Mouse (Mus musculus) layer of hippocampus, adult 9-11 months (tissue): ENCODE results near the gene Kantr.
"Not testable (repeated sequence)": the region's sequence is repeated elsewhere in the genome, so short reads cannot be mapped to it uniquely, and the experiment has no call there.

Experiments
- DNase-seq: peaks from one replicate; pipeline ENCODE4 v3.0.0; 2022

The Kantr gene

DNA sequence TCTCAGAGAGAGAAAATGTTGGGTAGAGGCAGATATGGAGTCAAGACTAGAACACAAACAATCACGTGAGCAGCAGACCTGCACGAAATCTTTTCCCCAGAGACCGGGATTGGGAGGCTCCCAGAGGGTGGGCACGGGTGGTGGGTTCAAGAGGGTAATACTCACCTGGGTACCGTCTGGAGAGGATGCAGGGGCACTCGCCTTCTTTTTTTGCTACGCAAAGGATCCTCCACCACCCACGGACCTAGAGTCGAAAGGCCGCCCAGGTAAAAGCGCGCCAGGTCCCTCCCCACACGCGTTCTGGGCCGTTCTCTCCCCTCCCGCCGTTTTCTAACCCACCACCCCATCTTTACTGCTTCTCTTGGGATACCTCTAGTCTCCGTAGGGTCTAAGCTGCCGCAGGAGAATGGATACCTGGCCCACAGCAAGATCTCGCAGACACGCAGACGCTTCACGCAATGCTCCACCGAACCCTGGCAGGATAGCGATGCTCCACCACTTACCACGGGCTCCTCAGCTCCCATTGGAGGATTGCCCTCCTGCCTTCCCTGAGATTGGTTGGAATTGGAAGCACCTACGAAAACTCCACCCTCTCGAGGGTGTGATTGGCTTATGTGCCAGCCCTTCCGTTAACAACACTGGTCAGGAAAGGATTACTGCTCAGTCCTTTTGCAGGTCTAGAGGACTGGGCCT, at the start of gene Kantr:
TSS of gene Kantr (minus strand) at position 500 of the 693 bp plus-strand sequence.
- peak; percentile 91 for DNase-seq

DNA sequence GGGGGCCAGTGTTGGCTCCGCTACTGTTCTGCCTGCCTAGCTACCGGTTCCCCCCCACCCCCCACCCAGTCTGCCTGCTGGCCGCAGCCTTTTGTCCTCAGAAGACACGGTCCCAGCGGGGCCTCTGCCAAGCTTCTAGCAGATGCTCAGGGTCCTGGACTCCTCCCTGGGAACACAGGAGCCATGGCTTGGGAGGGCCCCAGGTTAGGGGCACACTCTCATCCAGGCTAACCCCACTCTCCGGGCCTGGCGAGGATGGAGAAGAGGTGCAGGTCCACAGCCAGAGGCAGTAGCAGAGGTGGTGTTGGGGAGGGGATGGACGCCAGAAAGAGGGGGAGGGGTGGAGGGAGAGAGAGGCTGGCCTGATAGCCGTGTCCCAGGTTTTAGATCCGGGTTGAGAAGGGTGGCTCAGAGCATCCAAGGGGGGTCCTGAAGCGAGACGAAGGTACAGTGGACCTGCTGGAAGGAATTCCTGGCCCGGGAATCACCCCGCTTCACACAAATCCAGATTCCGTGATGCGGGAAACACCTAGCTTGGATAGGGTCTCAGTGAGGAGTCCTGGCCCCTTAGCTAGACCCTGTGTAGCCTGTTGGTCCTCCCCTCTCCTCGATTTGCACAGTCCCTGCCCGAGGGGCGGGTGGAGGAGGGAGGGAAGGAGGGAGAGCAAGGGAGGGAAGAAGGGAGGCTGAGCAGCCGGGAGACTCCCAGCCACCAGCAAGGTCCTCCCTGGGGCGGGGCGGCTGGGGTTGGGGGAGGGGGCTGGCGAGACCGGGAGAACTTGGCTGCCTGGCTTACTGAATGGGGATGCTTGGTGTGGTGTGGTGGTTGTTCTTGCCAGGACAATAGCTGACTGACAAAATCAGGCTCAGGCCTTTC, 41.3 kb upstream of the Kantr start, which contains the start of gene Gpr173:
TSS of gene Gpr173 (minus strand) at position 308 of the 877 bp plus-strand sequence.
- DNase-seq, result peak; percentile 70

DNA sequence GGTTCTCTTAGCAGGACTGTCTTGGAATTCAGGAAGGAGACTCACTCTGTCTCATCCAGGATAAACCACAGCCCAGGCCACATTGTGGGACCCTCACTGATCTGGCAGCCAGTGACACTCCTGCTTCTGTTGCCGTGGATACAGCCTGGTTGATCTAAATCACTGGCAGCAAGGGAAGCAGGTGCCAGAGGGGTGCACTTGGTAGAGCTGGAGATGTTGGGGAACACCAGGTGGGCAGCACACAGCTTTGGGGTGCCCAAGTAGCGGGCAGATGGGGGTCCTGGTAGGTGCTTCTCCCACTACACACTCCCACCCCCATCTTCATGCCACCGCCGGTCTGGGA, 40.7 kb upstream of the Kantr start:
- no peak for DNase-seq

DNA sequence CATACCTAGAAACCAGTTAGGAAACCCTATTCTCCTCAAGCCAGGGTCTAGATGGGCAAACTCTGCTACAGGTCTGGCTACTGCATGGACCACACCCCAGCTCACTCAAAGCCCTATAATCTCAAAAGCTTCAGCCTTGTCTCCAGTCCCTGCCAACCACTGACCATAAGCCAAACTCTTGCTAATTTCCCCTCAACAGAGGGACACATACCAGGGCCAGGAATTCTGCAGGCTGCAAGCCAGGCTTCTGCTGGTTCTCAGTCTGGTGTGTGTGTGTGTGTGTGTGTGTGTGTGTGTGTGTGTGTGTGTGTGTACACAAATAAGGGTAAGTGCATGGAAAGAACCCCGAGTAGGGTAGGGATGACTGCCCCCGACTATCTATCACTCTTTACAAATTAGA, 39.1 kb upstream of the Kantr start:
- no peak for DNase-seq

DNA sequence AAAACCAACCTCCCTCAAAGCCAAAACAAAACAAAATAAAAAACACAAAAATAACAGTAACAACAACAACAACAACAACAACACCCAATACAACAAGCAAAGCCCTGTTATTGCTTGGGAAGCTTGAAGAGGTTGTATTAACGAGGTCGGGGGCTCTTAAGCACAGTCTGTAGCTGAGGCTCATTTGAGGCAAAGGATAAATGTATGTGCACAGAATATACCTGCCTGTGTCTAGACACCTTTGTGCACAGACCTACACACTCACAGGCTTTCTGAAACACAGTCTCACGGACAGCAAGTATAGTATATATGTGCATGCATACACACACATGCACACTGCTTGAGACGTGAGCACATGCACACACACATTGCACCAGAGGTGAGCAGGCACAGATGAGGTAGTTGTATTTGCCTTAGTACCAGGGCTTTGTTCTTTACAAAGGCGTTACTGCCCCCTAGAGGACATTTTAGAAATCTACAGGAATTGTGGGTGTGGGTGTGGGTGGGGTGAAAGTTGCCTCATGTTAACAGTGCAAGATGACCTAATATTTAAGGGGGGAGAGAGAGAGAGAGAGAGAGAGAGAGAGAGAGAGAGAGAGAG, 25.4 kb upstream of the Kantr start:
- DNase-seq, result no peak

DNA sequence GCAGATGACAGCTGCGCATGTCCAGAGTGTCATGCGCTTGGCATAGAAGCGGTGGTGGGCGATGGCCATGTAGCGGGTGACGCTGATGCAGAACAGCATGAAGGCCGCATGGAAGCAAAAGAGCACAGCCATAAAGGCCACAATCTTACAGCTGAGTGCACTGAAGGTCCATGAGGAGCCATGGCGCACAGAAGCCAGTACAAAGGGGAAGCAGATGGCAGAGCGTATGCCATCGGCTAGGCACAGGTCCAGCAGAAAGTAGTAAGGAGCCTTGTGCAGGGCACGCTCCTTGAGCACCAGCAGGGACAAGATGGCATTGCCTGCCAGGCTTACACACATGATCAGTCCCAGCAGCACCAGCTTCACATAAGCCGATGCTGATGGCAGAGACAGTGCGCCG, 19.7 kb upstream of the Kantr start:
- no peak for DNase-seq

DNA sequence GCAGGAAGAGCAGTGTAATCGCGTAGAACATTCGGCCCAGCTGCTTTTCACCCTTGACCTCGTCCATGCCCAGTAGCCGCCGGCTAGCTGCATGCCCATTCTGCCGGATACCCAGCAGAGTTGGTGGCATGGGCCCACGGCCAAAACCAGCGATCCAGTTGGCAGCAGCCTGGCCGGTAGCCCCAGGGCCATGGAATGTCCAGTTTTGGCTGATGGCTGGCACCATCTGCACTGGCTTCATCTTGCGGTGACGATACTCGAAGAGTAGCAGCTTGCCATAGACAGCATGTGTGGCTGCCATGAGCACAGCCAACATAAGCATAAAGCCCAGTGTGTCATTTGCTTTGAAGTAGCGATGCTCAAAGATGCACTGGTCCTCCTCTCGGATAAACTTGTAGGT, 19.3 kb upstream of the Kantr start:
- DNase-seq, result no peak

DNA sequence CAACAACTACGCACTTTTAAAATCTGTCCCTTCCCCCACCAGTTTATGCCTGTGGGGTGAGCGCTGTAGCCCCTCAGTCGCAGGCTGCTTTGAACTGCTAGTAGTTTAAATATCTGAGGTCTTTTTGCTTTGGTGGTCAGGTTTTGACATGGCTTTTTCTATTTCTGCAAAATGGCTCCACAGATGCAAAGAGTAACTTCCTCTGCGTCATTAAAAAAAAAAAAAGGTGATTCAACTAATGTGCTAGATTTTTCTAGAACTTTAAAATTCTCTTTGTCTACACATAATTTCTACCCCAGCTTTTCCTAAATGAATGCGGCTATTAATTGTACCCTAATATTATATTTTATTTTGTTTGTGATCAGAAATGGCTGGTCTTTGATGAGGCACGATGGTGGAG, 15.6 kb upstream of the Kantr start:
- no peak for DNase-seq

DNA sequence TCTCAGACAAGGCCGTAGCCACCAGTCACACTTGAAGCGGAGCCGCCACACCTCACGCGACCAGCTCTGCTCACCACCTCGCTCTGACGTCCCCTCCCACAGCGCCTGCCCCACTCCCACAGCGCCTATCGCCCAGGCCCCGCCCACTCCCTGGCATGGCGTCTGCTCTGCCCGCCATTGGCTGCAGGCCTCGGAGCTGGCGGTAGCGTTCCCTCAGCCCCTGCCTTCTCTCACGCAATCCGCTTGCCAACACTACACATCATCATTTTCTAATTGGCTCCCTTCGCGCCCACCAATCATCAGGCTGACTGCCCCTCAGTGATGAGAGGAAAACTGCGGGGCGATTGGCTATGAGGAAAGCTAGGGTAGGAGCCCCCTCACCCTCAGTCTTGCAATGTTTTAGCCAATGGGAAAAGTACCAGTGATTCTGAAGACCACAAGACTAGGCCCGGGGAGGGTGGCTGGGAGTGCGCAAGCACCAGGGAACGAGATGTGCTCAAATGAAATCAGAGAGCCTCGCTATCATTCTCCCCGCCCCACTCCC, 15.1 kb upstream of the Kantr start, which contains the start of gene Tspyl2:
TSS of gene Tspyl2 (minus strand) at position 68 of the 544 bp plus-strand sequence.
- DNase-seq, result peak; percentile 98

DNA sequence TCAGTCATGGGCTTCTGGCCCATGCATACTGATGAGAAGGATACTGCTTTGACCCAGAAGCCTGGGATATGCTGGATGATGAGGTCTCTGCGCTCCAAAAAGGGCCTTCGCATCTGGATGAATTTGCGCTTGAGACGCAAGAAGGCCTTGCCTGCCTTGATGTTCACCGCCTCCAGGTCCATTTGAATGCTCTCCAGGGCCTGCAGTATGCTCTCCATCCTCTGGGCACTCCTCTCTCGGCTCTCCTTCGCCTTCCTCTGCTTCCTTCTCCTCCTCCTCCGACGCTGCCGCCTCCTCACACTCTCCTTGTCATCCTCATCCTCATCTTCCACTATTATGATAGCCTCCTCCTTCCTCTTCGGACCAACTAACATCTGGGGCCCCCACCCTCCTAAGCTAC, 14.2 kb upstream of the Kantr start:
- no peak for DNase-seq

DNA sequence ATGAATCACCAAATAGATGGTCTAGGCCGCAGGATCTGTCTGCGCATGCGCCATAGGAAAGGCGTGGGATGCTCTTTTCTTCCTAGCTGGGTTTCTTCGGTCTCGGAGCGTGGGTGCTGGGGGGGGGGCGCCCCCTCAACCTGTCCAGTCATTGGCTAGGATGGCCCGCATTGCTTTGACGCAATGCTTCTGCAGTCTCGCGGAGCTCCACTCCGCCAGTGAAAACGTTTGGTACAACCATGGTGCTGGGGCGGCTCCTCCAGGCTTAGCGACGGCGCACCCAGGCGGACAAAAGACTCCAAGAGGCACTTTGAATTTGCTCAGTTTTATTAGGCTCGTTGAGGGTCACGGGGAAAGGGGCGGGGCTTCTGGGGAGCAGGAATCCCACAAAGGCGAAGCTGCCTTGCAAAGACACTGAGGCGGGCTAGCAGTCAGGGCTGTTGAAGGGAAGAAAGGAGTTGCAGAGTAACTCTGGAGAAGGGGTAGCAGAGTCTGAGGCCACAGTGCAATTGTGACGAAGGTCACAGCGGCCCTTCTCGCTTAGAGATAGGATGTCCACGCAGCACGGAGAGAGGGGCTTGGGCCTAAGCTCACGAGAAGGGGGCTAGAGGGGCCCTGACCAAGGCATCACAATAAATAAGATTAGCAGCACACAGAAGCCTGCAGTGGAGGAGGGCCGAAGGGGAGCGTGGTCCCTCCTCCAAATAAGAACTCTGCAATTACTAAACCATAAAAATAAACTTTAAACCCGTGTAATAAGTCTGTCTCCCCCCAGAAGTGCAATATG, 9.4 kb upstream of the Kantr start:
- peak; percentile 96 for DNase-seq

DNA sequence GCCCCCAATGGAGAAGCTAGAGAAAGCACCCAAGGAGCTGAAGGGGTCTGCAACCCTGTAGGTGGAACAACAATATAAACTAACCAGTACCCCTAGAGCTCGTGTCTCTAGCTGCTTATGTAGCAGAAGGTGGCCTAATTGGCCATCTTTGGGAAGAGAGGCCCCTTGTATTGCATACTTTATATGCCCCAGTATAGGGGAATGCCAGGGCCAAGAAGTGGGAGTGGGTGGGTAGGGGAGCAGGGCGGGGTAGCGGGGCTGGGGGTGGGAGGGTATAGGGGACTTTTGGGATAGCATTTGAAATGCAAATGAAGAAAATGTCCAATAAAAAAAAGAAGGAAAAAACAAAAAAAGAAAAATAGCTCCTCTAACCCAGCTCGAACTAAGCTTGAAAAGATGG, 8.8 kb upstream of the Kantr start:
- DNase-seq, result not testable (repeated sequence)

DNA sequence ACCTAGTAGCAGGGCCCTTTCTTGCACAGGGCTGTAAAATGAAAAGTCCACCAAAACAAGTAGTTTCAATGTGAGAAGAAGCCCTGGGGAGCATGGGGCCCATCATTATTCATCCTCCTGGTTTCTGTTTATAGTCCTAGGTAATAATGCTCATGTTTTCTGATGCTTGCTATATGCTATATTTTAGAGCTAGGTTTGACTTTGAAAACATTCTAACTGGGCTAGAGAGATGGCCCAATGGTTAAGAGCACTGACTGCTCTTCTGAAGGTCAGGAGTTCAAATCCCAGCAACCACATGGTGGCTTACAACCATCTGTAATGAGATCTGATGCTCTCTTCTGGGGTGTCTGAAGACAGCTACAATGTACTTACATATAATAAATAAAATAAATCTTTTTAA, 2.1 kb upstream of the Kantr start:
- DNase-seq, result not testable (repeated sequence)

DNA sequence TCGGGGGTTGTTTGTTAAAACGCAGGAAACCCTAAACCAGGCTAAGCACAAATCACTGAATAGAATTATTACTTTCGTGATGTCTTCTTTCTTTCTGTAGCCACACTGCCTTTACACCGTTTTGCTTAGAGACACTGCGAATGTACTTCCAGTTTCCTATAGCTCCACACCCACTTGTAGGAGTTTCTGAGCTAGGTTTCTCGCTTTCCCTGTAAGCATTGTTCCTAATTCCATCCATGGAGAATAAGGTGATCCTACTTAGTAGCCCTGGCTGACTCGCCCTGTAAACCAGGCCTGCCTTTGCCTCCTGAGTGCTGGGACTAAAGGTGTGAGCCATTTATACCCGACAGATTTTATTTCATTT, 376 bp upstream of the Kantr start:
- DNase-seq, result no peak

DNA sequence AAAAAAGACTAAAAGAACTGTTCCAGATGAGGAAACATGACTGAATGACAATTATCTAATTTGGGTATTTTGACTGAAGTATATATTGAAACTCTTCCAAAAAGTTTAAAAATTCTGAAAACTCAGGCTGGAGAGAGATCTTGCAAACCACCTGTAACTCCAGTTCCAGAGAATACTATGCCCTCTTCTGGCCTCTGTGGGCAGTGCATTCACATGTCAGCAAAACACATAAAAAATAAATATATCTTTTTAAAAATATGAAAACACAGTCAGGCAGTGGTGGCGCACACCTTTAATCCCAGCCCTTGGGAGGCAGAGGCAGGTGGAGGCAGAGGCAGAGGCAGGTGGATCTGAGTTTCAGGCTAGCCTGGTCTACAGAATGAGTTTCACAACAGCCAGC, 3.7 kb downstream of the Kantr start:
- no peak for DNase-seq

DNA sequence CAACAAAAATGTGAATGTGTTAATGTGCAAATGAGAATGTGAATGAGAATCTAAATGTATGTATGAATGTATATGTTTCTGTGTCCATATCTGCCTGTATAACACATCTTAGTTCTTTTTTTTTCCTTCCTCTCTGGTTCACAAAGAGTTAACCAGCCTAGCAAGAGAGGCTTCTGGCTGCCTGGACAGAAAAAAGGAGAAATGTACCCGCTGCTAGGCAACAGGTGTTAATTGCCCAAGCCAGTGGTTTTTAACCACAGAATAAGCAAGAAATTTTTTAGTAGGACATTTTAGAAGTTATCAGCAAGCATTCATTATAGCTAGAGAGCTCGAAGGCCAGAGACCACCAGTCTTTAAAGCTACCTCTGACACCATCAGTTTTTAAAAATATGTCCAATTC, 4.5 kb downstream of the Kantr start:
- DNase-seq, result no peak

DNA sequence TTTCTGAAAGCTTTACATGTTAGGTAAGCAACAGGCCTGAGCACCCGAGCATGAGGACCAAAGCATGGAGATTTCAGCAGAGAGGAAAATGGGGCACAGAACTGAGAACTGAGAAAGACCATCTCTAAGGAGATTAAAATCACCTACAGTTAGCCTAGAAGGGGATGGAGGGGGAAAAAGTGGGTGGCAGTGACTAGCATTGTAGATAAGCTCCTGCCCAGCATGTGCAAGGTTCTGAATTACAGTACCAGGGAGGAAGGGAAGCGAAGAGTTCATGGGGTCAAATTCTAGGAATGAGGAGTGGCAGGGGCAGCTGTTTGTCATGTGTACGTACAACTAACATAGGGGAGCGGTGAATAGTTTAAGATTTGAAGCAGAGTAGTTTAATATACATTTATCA, 6.8 kb downstream of the Kantr start:
- no peak for DNase-seq

DNA sequence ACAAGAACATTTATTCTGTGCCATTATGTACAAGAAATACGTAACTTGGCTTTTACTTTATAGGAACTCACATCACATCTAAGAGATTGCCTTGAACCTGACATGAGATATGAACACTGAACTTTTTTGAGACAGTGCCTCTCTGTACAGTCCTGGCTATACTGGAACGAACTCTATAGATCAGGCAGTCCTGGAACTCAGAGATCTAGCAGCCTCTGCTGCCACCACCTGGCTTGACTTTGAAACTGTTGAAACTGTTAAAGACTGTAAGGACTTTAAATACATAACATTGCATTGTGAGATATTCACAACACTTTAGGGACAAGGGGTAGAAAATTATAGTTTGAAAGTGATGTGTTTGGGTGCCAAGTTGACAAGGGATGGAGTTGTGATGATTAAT, 19.4 kb downstream of the Kantr start:
- DNase-seq, result no peak

DNA sequence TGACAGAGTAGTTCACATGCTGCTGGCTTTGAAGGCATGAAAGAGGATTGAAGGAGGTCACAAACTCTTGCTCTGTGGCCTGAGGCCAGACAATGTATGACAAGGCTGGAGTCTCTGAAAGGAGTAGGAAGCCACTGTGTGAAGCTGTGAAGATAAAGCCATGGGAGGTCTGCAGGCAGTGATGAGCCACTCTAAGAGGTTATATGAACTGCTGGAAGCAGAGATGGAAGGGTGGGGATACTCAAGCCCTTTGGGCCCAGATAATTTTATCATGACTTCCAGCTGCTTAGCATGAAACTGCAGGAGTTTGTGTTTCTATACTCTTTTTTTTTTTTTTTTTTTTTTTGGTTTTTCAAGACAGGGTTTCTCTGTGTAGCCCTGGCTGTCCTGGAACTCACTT, 19.9 kb downstream of the Kantr start:
- DNase-seq, result no peak

DNA sequence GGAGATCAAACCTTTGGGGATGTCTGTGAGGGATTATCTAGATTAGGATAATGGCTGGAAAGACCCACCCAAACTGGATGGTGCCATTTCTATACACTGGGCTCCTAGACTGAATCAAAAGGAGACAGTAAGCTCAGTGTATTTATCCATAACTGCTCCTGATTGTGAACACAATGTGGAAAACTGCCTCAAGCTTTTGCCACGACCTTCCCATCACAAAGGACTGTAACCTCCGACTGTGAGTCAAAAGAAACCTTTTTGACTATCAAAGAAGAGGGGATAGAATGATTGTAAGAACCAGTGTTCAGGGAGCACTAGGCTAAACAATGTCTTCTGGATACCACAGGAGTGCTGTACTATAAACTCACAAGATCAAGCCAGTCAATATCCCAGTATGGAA, 21.1 kb downstream of the Kantr start:
- DNase-seq, result no peak

DNA sequence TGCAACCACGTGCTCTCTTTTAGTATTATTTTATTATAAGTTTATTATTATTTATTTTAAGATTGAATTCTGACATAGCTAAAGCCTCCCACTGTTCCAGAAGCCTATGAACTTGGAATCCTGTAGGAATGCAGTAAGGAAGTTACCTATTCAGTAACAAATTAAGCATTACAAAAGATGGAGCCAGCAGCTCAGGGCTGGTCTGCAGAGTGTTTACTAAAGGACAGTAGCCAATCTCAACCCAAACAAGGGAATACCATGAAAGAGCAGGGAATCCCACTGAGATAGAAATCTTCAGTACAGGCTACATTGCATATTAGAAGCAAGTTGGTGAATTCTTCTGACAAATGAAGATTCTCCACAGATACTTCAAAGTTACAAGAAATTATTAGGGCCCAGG, 40.3 kb downstream of the Kantr start:
- not testable (repeated sequence) for DNase-seq

DNA sequence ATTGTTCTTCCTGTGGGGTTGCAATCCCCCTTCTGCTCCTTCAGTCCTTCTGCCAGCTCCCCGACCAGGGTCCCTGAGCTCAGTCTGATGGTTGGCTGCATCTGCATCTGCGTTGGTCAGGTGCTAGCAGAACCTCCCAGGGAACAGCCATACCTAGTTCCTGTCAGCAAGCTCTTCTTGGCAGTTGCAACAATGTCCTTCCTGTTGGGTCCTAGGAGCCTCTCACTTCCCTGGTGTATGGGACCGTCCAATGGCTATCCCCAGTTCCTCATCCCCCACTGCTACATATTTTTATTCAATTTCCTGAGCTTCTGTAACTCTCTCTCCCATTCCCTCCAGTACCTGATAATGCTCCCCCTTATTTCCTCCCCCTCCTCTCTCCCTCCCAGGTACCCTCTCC, 42.5 kb downstream of the Kantr start:
- DNase-seq, result no peak

DNA sequence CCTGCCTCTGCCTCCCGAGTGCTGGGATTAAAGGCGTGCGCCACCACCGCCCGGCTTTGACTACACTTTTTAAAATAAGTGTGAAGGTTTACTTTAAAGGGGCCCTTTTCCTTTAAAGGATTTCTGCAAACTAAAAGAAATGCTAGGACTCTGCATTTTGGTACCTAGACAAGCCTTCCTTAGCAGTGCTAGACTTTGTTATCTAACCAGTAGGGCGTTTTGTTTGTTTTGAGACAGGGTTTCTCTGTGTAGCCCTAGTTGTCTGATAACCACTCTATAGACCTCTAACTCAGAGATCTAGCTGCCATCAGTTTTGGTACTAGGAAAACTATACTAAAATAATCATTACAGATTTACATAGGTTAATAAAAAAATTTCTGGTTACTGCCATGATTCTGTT, 47.9 kb downstream of the Kantr start:
- no peak for DNase-seq
